Mouse (Mus musculus): Measurements from ENCODE around the gene Dennd1a.

The Dennd1a gene

DNA sequence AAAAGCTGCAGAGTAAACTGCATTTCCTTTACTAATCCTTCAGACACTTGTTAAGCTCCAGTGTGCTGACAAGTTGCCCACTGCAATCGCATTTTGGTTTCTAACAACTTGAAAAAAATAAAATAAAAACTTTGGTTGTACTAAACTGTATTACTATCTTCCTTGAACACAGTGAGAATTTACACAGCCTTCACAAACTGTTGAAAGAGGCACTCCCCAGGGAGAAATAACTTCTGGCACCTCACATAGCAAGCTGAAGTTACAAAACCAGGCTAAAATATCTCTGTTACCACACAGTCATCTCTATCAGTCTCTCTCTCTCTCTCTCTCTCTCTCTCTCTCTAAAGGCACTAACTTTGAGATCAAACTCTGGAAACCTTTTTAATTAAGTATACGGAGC lies 63.4 kb downstream of the Dennd1a start:
- DNase-seq, result no peak

DNA sequence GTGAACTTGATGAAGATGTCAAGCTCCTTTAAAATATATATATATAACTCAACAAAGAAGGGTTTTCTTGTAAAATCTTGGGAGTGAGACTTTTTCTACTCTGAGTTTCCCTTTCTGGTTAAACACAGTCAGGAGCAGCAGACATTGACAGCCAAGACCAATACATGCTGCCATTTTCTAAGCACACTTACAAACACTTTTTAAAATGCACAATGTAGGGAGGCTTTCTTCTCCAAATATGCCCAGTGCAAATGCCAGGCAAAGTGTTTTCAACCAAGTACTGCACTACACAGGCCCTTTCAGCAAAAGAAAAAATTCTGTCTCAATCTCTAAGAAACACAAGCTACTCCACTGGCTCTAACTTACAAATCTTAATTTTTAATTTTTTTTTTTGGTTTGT lies 65.7 kb downstream of the Dennd1a start:
- no peak for DNase-seq

DNA sequence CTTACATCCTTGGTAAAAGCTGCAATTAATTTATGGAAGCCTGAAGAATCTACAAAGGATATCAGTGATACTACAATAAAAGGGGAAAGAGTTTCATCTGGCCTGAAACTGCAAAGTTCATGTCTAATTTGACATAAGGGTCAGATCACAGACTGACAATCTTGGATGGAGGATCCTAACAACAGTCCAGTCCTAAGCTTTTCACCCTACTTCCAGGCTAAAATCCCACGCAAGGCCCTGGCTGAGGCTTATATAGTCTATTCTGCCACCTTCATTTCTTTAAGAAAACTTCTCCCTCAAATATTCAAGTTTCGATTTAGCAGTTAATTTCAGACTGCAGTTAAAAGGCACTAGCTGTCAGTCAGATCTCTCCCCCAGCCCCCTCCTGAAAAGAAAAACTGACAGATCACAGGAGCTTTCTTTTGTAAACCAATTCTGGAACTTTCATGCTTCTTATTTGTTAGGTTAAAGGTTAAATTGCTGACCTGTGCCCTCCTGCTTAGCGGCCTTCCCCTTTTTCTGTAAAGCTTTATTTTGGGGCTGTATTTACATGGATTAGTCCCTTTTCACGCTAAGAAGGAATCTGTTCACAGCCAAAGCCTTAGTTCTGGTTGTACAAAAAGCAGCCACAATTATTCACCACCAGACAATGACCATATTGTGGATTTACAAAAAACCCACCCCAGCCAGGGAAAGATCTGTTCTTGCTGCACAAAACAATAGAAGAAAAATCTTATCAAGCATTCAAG lies 66.3 kb downstream of the Dennd1a start:
- no peak for DNase-seq

DNA sequence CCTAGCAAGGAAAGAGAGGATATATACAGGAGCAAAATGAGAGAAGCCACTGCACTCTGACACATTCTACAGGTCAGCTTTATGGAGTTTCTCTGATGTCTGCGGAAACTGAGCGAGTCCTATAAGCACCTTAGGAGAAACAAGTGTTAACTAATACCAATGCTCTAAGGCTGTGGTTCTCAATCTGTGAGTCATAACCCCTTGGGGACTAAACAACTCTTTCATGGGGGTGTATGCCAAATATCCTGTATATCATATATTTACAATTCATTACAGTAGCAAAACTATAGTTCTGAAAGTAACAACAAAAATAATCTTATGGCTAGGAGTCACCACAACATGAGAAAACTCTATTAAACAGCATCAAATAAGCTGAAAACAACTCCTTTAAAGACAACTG lies 67.5 kb downstream of the Dennd1a start:
- DNase-seq, result no peak

DNA sequence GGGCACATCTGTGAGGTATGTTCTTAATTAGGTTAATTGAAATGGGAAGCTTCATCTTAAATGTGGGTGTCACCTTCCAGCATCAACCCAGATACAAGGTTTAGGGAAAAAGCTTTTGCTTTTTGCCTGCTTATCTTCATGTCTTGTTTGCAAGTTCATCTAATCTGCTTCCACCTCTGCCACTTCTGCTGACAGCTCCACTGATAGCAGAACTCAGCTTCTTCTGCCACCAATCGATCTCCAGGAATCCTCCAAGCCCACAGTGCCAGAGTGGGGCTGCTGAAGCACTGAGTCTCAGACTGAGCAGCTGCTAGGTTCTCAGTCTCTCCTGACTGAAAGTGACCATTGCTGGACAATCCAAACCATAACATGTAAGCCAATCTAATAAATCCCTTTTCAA lies 74.1 kb downstream of the Dennd1a start:
- DNase-seq, result no peak

DNA sequence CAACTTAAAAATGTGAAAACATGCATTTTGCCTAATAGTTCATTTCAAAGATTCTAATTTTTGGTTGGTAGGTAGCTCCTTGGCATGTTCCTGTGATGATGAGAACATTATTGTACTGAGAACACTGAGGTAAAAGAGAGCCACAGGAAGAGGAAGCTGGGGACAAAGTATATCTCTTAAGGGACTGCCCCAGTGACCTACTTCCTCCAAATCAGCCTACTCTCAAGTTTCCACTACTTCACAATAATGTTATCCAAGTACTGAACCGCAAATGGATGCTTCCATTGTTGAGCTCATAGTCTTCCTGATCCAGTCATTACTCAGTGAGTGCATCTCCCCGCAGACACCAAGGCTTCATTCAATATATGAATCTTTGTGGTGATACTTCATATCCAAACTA lies 75.8 kb downstream of the Dennd1a start:
- DNase-seq, result no peak

DNA sequence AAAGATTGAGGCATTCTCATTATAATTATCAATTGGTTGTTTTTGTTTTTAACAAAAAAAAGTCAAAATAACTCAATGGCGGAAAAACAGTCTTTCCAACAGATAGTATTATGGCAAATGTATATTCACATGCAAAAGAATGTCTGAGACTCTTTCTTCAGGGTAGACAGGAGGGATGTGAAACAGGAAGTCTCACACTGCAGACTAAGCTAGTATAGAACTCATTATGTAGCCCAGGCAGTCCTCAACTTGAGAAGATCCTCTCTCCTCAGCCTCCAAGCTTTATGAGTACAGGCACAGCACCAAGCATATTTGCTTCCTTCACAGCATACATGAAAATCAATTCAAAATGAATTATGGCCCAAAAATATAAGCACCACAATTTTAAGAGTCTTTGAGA lies 79.4 kb downstream of the Dennd1a start:
- no peak for DNase-seq

DNA sequence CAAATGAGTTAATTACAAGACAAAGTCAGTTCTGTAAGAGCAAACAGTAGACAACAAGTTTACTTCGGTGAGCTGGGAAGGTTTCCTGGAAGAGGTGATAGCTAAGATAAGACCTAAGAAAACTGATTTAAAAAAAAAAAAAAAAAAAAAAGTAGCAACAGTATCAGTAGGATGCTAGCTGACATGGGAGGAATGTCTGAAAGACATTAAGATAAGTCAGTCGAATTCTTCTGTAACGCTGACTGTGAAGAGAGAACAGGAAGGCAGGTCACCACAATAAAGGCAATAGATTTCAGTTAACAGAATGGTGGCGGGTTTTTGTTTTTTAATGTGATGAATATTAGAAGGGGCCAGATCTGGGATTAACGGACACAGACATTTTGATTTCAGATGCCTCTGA lies 81.9 kb downstream of the Dennd1a start:
- no peak for DNase-seq

DNA sequence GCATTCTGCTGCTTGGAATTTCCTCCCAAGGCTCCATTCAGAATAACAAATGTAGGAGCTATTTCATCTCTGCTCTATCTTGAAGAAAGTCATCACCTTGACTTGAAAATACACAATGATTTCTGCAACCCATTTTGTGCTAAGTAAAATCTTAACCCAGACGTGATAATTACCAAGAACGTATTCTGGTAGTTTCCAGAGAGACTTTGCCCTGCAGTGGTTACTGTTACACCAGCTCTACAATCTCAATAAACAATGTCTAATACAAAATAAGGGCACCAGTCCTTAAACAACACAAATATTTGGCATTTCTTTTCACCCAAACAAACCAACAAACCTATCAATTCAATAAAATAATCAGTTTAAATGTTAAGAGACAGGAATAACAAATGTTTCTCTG lies 82.5 kb downstream of the Dennd1a start:
- no peak for DNase-seq

DNA sequence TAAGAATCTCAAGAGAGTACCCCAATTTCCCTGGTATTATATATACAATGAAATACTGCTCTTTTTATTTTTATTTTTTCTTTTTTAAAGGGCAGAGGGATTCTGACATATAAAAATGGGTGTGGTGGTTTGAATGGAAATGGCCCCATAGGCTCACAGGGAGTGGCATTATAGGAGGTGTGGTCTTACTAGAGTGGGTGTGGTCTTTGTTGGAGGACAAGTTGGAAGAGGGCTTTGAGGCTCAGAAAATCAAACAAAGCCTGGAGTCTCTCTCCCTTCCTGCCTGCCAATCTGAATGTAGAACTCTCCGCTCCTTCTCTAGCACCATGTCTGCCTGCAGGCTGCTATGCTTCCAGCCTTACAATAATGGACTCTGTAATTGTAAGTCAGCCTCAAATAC lies 89.1 kb downstream of the Dennd1a start:
- no peak for DNase-seq

DNA sequence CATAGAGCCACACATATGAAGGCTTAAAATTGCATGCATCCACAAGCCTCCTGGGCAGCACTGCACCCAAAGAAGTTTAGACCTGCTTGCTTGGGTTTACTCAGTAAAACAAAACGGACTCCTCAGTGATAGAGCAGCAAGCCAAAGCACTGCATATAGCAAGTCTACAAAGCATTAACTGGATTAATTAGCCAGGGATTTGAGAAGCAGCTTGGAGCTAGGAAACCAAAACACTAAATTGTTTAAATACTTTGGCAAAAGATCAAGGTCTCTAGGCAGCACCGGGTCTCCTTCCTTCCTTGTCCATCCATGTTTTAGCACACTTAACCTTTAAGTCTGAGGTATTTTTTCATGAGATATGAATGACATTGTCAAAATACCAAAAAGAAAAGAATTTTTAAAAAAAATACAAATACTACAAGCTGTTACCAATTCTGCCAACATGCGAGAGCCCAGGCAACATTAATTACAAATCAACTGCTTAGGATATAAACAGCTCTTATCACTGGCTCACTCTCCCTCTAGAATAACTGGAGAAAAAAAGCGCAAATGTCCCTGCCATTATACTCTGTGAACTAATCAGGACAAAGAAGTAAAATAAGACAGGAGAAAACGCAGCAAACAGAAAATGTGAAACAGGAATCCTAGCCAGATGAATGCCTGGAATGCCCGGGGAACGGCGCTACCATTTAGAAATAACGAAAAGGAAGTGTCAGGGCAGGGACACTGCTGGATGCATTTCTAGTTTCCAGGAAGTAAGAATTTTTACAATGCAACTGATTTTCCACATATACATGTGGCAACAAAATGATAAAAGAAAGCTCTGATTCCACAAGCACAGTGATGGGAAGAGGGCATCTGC lies 90.8 kb downstream of the Dennd1a start:
- peak in 1 of 2 experiments; percentile 13 for DNase-seq

DNA sequence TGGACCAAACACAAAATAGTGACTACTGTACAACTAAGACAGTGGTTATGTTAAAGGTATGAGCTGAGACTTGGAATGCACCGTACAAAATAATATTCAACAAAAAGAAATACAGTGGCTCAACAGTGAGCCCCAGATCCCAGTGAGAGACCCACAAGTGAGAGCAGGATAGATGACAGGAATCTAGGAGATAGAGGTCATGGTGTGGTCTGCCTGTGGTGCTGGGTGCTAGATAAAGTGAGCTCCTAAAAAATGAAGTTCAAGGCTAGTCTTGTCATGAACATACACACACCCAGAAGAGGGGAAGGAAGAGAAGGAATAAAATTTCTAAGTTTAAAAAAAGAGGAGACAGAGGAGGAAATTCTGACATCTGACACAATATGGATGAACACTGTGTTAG lies 95.2 kb downstream of the Dennd1a start:
- DNase-seq, result no peak

DNA sequence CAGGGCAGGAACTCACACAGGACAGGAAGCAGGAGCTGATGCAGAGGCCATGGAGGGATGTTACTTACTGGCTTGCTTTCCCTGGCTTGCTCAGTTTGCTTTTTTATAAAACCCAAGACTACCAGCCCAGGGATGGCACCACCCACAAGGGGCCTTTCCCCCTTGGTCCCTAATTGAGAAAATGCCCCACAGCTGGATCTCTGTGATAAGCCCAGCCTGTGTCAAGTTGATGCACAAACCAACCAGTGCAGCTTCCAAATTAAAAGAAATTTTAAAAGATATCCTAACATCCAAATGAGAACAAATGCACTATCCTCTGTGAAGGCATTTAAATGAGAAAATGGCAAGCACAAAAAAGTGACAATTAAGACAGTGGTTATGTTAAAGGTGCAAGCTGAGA lies 95.6 kb downstream of the Dennd1a start:
- no peak for DNase-seq

DNA sequence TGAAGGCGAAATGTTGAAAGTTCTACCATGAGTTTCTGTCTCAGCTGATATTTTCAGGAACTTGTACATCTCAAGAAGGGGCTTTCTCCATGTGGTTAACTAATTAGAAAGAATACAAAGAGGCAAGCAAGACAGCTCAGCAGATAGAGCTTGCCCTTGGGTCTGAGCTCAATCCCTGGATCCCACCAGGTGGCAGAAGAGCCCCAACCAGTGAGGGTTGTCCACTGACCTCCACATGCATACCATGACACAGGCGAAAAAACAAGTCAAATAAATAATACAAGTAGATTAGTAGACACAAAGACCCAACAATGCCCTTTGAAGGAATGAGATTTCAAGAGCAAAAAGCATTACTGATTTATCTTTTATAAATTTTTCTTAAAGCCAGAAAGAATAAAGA lies 100.8 kb downstream of the Dennd1a start:
- no peak for DNase-seq

DNA sequence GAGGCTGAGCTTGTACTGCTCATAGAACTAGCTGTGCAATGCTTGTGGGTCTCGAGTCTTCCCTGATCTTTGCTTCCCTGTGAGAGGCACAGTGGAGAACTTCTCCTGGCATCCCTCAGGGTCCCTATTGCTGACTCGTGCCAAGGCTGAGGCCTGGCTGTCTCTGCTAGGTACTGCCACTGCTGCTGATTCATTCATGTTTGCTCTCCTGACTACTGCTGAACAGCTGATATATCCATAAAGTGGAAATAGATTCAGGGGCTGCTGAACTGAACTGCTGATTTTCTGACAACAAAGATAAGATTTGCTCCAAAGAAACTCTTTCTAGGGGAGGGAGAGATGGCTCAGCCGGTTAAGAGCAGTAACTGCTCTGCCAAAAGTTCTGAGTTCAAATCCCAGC lies 102.2 kb downstream of the Dennd1a start:
- no peak for DNase-seq

DNA sequence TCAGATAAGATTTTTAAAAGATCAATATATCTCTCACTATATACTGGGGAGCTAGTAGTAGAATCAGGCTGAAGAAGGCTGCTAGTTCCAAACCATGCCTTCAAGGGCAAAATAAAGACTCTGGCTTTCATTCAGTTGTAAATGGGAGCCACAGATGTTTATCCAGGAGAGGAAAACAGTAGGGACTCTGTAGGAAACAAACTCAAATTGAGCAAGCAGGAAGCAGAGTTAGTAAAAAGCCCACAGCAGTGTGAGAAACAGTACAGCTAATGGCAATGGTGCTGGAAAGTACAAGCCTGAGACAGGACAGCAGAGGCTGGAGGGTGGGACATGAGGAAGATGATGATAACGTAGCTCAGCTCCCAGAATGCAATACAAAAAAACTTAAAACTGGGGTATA lies 103.3 kb downstream of the Dennd1a start:
- no peak for DNase-seq

DNA sequence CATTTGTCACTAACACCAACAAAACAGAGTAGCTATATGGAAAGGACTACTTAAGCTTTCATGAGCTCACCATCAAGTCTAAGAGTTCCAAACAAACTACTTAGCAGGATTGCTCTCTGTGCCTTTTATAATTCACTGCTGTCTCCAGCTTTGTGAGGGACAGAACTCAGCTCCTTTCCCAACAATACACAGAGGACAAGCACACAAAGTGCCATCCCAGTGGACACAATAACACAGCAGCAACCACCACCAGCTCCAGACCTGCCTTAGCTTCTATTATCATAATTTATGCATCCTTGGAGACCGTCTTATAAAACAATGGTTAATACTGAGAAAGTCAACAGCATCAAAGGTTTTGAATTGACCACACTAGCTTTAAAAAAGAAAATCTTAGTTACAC lies 104.9 kb downstream of the Dennd1a start:
- DNase-seq, result no peak

DNA sequence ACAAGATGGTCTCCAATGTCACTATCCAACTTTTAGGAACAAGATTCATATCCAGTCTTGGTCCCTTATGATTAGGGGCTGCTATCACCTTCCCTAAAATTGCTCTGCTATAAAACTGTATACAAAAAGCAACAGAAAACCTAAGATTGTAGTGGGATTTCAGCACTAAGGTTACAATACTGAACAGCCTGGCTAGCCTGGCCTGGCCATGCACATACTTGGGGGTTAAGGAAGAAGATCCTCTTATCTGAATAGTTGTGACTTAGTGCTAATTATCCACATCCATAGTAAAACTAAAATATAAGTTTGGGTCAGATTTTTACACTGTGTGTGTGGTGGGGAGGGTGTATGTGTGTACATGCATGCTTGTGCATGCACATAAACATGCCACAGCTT lies 109.6 kb downstream of the Dennd1a start:
- no peak for DNase-seq

DNA sequence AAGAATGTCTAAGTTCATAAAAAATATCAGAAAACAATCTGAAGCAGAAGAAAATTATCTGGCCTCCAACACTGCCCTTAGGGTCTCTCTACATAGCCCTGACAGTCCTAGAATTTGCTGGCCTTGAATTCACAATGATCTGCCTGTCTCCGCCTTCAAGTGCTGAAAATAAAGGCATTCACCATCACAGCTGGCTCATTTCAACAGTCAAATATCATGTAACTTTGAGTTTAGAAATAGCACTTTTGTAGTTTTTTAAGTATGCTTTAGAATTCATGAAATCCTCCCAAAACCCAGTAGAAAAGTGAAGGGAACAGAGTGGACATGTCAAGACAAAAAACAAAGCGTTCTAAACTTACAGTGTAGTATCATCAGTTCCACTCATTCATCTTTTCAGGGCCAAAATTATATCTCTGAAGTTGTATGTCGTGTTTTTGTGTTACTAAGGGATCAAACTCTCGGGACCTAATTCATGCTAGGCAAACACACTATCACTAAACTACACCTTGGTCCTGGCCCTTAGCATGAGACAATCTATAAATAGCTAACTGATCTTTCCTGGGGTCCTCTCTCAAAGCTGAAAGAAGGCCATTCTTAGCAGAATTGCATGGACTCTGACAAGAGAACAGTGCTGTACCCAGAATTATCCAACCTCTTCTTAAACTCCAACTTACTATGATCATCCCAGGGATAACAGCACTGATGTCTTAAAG lies 110.2 kb downstream of the Dennd1a start:
- DNase-seq, result no peak

DNA sequence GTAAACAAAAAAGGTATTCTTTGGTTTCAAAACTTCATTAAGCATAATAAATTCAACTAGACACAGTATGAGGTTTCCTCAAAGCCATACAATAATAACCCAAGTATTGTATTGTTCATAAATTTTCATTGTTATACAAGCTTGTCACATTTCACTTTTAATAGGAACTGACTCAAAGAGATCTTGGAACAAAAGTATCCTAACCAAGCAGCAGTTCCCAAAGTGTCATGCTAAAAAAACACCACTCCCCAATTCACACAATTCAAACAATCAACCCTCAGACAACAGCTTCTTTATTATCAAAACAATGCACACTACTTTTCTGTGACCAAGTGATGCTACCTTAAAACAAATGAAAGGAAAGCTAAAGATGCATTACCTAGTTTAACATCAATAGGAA lies 111.9 kb downstream of the Dennd1a start:
- DNase-seq, result no peak

DNA sequence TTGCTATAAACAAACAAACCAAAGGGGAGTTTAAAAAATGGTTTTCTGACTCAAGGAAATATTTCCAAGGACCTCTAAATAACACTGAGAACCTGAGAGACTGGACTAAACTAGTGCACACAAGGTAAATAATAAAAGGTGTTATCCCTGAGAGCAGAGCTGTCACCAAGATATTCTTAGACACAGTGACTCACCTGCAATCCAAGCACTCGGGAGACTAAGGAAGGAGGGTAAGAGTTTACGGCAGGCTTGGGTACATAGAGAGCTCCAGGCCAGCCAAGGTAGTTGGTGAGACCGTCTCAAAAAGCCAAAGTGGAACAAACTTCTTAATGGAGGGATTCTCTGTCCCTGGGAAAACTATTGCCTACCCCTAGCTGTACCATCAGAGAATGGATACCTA lies 118.6 kb downstream of the Dennd1a start:
- DNase-seq, result no peak

DNA sequence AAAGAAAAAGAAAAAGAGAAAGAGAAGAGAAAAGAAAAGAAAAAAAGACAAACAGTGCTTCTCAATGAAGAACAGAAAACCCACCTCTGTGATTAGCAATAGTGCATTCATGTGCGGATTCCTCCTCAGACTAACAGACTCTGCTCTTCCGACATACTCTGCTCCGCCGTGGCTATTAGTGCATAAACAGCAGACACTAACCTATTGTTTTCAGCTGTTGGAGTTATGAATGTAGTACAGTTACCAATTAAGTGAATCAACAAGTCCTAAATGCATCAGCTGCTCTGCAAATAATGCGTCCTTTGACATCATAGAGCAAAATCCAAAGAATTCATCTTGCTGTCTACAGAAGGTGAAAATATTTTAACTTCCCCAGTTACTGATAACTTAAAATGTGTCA lies 121.2 kb downstream of the Dennd1a start:
- DNase-seq, result no peak

DNA sequence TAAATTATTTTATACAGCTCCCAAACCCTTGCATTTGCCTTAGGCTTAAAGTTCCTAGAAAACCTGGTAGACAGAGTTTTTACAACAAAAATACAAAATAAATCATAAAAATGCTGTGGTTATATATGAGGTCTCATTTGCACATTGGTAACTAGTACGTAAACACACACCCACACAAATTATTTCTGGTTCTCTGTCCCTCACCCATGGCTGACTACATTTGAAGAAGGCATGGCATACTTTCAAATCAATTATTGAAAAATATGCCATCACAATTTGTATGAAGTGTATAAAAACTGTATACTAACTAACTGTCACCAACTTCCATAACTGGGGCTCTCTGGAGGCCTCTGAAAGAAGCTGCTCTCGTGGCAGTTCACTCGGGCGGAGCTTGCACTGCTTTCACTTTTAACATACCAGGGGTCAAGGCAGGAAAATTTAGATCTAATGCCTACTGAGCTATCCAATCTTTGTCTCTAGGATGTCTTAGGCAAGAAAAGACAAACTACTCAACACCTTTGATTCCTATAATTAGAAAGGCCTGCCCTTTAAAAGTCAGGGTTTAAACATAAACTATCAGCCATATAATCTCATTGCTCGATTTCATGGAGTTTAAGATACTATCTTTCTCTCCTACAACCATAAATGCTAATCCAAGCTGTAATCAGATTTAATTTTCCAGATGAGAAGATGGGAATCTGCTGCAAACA lies 122.7 kb downstream of the Dennd1a start:
- DNase-seq, result peak; percentile 15 to 29
